Mouse (Mus musculus): ENCODE results near the gene Cdh18. TPM values are rescaled to one million over a fixed set of nuclear protein-coding genes. Genes with fewer than 3 reads are reported as not detected.
"Not testable (repeated sequence)": the region's sequence is repeated elsewhere in the genome, so short reads cannot be mapped to it uniquely, and the experiment has no call there.

The Cdh18 gene
- total and polyA plus RNA-seq, 2 experiments from 2014 or later, result 5.1 to 32.3 TPM

DNA sequence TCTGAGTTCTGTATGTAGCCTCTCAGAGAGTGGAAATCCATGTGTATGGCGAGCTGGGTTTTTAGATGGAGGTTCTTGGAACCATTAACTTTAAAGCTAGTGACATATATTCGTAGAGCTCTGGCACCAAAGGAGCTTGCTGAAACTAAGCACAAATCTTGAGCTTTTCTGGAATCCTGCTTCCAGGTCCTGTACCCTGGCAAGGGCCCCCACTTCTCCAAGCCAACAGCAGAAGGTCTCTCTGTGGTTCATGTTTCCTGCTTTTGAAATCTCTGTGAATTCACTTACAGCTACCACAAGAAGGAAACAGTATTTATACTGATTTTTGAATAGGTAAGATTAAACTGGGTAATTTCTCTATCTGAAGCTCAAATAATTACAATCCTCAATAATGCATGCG, 767.9 kb downstream of the Cdh18 start:
- Histone ChIP-seq H3K36me3 (ENCODE audit: insufficient read depth) (no peaks in the 10 kb centered on the region), H3K4me1 (ENCODE audit: insufficient read depth) (no peaks in the 10 kb centered on the region), H3K27ac (ENCODE audit: low read depth, low read length) (no peak overlapping the region), H3K9ac (no peak overlapping the region), H3K4me2 (ENCODE audit: low read depth) (no peak overlapping the region), H3K9me3 (ENCODE audit: low read length) (no peaks in the 10 kb centered on the region), H3K27me3 (ENCODE audit: insufficient read depth, low read length) (no peaks in the 10 kb centered on the region), H3K4me3 (ENCODE audit: low read depth, low read length) (no peak overlapping the region)
- DNase-seq (no peak), ATAC-seq (no peak)
- no peak for TF ChIP-seq CTCF (IDR thresholded peaks at IDR 0.05; ENCODE audit: low read depth)
- WGBS, result 82% methylated on average over 3 of the region's 3 CpGs

DNA sequence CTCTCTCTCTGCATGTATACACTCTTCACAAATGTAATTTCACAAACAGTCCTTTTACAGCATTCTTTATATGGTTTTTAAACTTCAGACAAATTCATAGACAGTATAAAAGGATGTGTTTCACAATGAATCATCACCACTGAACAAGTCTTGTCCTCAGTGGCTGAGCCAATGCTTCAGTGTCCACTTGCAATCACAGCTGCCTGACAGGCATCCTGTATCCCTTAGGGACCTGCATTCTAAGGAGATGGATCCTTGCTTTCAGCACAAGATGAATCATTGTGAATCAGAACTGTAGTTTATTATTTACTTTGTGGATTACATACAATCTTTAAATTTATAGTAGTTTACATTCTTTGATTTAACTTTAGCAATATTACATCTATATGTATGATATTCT, 768.6 kb downstream of the Cdh18 start:
- no peak for ATAC-seq
- TF ChIP-seq CTCF (IDR thresholded peaks at IDR 0.05; ENCODE audit: low read depth), result no peak
- Histone ChIP-seq H3K4me1 (ENCODE audit: insufficient read depth) (no peaks in the 10 kb centered on the region), H3K27me3 (ENCODE audit: insufficient read depth, low read length) (no peaks in the 10 kb centered on the region), H3K36me3 (ENCODE audit: insufficient read depth) (no peaks in the 10 kb centered on the region), H3K9me3 (ENCODE audit: low read length) (no peaks in the 10 kb centered on the region), H3K9ac (no peak overlapping the region), H3K27ac (ENCODE audit: low read depth, low read length) (no peak overlapping the region), H3K4me3 (ENCODE audit: low read depth, low read length) (no peak overlapping the region), H3K4me2 (ENCODE audit: low read depth) (no peak overlapping the region)
- no peak for DNase-seq

GRCm38 (mm10) chr15:23340338-23340737, 791.5 kb downstream of the Cdh18 start:
- H3K4me1 ChIP-seq (ENCODE audit: insufficient read depth); H3K27ac ChIP-seq (ENCODE audit: low read depth, low read length); H3K4me2 ChIP-seq (ENCODE audit: low read depth); ATAC-seq; H3K9ac ChIP-seq; H3K4me3 ChIP-seq (ENCODE audit: low read depth, low read length); H3K9me3 ChIP-seq (ENCODE audit: low read length); H3K36me3 ChIP-seq (ENCODE audit: insufficient read depth); H3K27me3 ChIP-seq (ENCODE audit: insufficient read depth, low read length); DNase-seq: not testable (repeated sequence)
- no CpG with 5 or more reads among the region's 4 CpGs for WGBS

GRCm38 (mm10) chr15:23351078-23351477, 802.3 kb downstream of the Cdh18 start:
- Histone ChIP-seq H3K4me1 (ENCODE audit: insufficient read depth) (no peaks in the 10 kb centered on the region), H3K4me3 (ENCODE audit: low read depth, low read length) (no peak overlapping the region), H3K4me2 (ENCODE audit: low read depth) (no peak overlapping the region), H3K9ac (no peak overlapping the region), H3K27me3 (ENCODE audit: insufficient read depth, low read length) (no peaks in the 10 kb centered on the region), H3K36me3 (ENCODE audit: insufficient read depth) (no peaks in the 10 kb centered on the region), H3K9me3 (ENCODE audit: low read length) (no peaks in the 10 kb centered on the region), H3K27ac (ENCODE audit: low read depth, low read length) (no peak overlapping the region)
- TF ChIP-seq CTCF (IDR thresholded peaks at IDR 0.05; ENCODE audit: low read depth), result no peak
- ATAC-seq (no peak), DNase-seq (no peak)
- 75% methylated on average over 2 of the region's 2 CpGs for WGBS

- H3K4me1 ChIP-seq (ENCODE audit: insufficient read depth), result no peaks in the 10 kb centered on the region
- H3K4me2 ChIP-seq (ENCODE audit: low read depth), result no peak overlapping the region
- no peak overlapping the region for H3K9ac ChIP-seq
- no peaks in the 10 kb centered on the region for H3K9me3 ChIP-seq (ENCODE audit: low read length)
- DNase-seq (no peak), ATAC-seq (no peak)
- H3K27ac ChIP-seq (ENCODE audit: low read depth, low read length), result no peak overlapping the region
- no peak overlapping the region for H3K4me3 ChIP-seq (ENCODE audit: low read depth, low read length)
- no peak for TF ChIP-seq CTCF (IDR thresholded peaks at IDR 0.05; ENCODE audit: low read depth)
- WGBS, result 91% methylated on average over 3 of the region's 3 CpGs
- no peaks in the 10 kb centered on the region for H3K27me3 ChIP-seq (ENCODE audit: insufficient read depth, low read length)
- H3K36me3 ChIP-seq (ENCODE audit: insufficient read depth), result no peaks in the 10 kb centered on the region
These were observed 817.5 kb downstream of the Cdh18 start for GRCm38 (mm10) chr15:23366325-23366724.

- TF ChIP-seq CTCF (IDR thresholded peaks at IDR 0.05; ENCODE audit: low read depth), result no peak
- WGBS, result 76% methylated on average over 1 of the region's 1 CpGs
- ATAC-seq (no peak), DNase-seq (no peak)
- Histone ChIP-seq H3K4me3 (ENCODE audit: low read depth, low read length) (no peak overlapping the region), H3K27me3 (ENCODE audit: insufficient read depth, low read length) (no peaks in the 10 kb centered on the region), H3K36me3 (ENCODE audit: insufficient read depth) (no peaks in the 10 kb centered on the region), H3K27ac (ENCODE audit: low read depth, low read length) (no peak overlapping the region), H3K4me2 (ENCODE audit: low read depth) (no peak overlapping the region), H3K9ac (no peak overlapping the region), H3K4me1 (ENCODE audit: insufficient read depth) (no peaks in the 10 kb centered on the region), H3K9me3 (ENCODE audit: low read length) (no peaks in the 10 kb centered on the region)
These were observed 818.9 kb downstream of the Cdh18 start for GRCm38 (mm10) chr15:23367712-23368111.

- Histone ChIP-seq H3K36me3 (ENCODE audit: insufficient read depth) (no peaks in the 10 kb centered on the region), H3K27me3 (ENCODE audit: insufficient read depth, low read length) (no peaks in the 10 kb centered on the region), H3K9ac (no peak overlapping the region), H3K4me3 (ENCODE audit: low read depth, low read length) (no peak overlapping the region), H3K4me2 (ENCODE audit: low read depth) (no peak overlapping the region), H3K9me3 (ENCODE audit: low read length) (no peaks in the 10 kb centered on the region), H3K27ac (ENCODE audit: low read depth, low read length) (no peak overlapping the region), H3K4me1 (ENCODE audit: insufficient read depth) (no peaks in the 10 kb centered on the region)
- ATAC-seq (no peak), DNase-seq (no peak)
- 88% methylated on average over 2 of the region's 2 CpGs for WGBS
- no peak for TF ChIP-seq CTCF (IDR thresholded peaks at IDR 0.05; ENCODE audit: low read depth)
These were observed 829.4 kb downstream of the Cdh18 start for GRCm38 (mm10) chr15:23378016-23378750.
